Comparison of ENCODE assay signal across 31 mouse cellular contexts in genomic region chr11:96268031-96268745, GRCm38 (mm10). TPM values are rescaled to one million over a fixed set of nuclear protein-coding genes. Genes with fewer than 3 reads are reported as not detected.
DNase-seq lines count a peak whose midpoint lies in the region; ATAC-seq and TF ChIP-seq lines count a peak whose summit lies in the region.
"Had no signal": no experiment of that assay in that cellular context is flagged by ENCODE, and none has a peak within 500 bp of the region (broad histone marks: within the 10 kb centered on the region; RNA-seq: fewer than 3 reads in every experiment).

No protein-coding gene starts in this region.

- no peak for TF ChIP-seq CTCF in intestine, postnatal 0 days (IDR thresholded peaks at IDR 0.05; ENCODE audit: low read depth)
- TF ChIP-seq CTCF in midbrain, postnatal 0 days (IDR thresholded peaks at IDR 0.05), result no peak

- H3K4me1 ChIP-seq in intestine, embryonic 14.5 days (replicated peaks; ENCODE audit: control insufficient read depth, insufficient read depth, low read length), result peaks cover 19% of the 10 kb centered on the region; the same call in 1 of the 2 replicates
- no peaks in the 10 kb centered on the region; the same call in 1 of the 2 replicates for H3K4me1 ChIP-seq in intestine, postnatal 0 days (replicated peaks; ENCODE audit: control insufficient read depth, insufficient read depth, low read length)
- peaks cover 18% of the 10 kb centered on the region for H3K4me1 ChIP-seq in midbrain, embryonic 10.5 days
- no peaks in the 10 kb centered on the region for H3K4me1 ChIP-seq in midbrain, postnatal 0 days (ENCODE audit: insufficient read depth, low read length)
- peaks cover 53% of the 10 kb centered on the region for H3K4me1 ChIP-seq in neural tube, embryonic 14.5 days (ENCODE audit: control insufficient read depth, insufficient read depth, low read length)
- H3K4me1 ChIP-seq: embryonic facial prominence, embryonic 12.5 days had no signal

- H3K9me3 ChIP-seq in intestine, embryonic 14.5 days (ENCODE audit: control insufficient read depth, low read length), result no peaks in the 10 kb centered on the region
- H3K9me3 ChIP-seq in intestine, postnatal 0 days (ENCODE audit: control insufficient read depth), result no peaks in the 10 kb centered on the region
- no peaks in the 10 kb centered on the region for H3K9me3 ChIP-seq in midbrain, embryonic 10.5 days (replicated peaks)
- H3K9me3 ChIP-seq in midbrain, postnatal 0 days (ENCODE audit: low read length), result no peaks in the 10 kb centered on the region
- no peaks in the 10 kb centered on the region for H3K9me3 ChIP-seq in neural tube, embryonic 14.5 days (ENCODE audit: control insufficient read depth, low read length)
- H3K9me3 ChIP-seq: embryonic facial prominence, embryonic 12.5 days; liver, embryonic 12.5 days; midbrain, embryonic 13.5 days had no signal

- no peaks in the 10 kb centered on the region for H3K36me3 ChIP-seq in intestine, embryonic 14.5 days (ENCODE audit: control insufficient read depth, insufficient read depth, low read length)
- no peaks in the 10 kb centered on the region for H3K36me3 ChIP-seq in intestine, postnatal 0 days (ENCODE audit: control insufficient read depth, insufficient read depth)
- no peaks in the 10 kb centered on the region for H3K36me3 ChIP-seq in midbrain, embryonic 10.5 days
- H3K36me3 ChIP-seq in midbrain, postnatal 0 days (ENCODE audit: insufficient read depth, low read length), result no peaks in the 10 kb centered on the region
- H3K36me3 ChIP-seq in neural tube, embryonic 14.5 days (ENCODE audit: control insufficient read depth, insufficient read depth, low read length), result no peaks in the 10 kb centered on the region
- H3K36me3 ChIP-seq: embryonic facial prominence, embryonic 12.5 days; liver, embryonic 12.5 days; midbrain, embryonic 13.5 days had no signal

- no peak overlapping the region for H3K9ac ChIP-seq in intestine, embryonic 14.5 days (ENCODE audit: low read length)
- no peak overlapping the region for H3K9ac ChIP-seq in intestine, postnatal 0 days (ENCODE audit: low read depth, low read length)
- no peak overlapping the region for H3K9ac ChIP-seq in midbrain, postnatal 0 days (replicated peaks; ENCODE audit: low read length, poor library complexity, severe bottlenecking)
- H3K9ac ChIP-seq in neural tube, embryonic 14.5 days (replicated peaks; ENCODE audit: low read depth, low read length), result peak overlapping the region; percentile 100; the same call in 1 of the 2 replicates
- H3K9ac ChIP-seq: embryonic facial prominence, embryonic 12.5 days; liver, embryonic 12.5 days; midbrain, embryonic 13.5 days had no signal

- H3K4me3 ChIP-seq in intestine, embryonic 14.5 days (ENCODE audit: low read depth, low read length), result no peak overlapping the region; the same call in 1 of the 2 replicates
- no peak overlapping the region for H3K4me3 ChIP-seq in intestine, postnatal 0 days (ENCODE audit: low read depth, low read length)
- H3K4me3 ChIP-seq in midbrain, embryonic 10.5 days, result no peak overlapping the region
- no peak overlapping the region for H3K4me3 ChIP-seq in midbrain, postnatal 0 days (ENCODE audit: low read depth, low read length)
- H3K4me3 ChIP-seq in neural tube, embryonic 14.5 days (ENCODE audit: low read depth, low read length), result no peak overlapping the region
- H3K4me3 ChIP-seq: embryonic facial prominence, embryonic 12.5 days; gastrocnemius, adult 2 months; liver, embryonic 12.5 days; midbrain, embryonic 13.5 days had no signal

- ATAC-seq in intestine, embryonic 14.5 days (replicated peaks; ENCODE audit: low FRiP score, low TSS enrichment, low read depth), result no peak
- no peak for ATAC-seq in intestine, postnatal 0 days
- no peak for ATAC-seq in midbrain, postnatal 0 days (ENCODE audit: low FRiP score)
- no peak for ATAC-seq in neural tube, embryonic 14.5 days (ENCODE audit: low read depth)
- ATAC-seq: CD4-positive, CD25-positive, alpha-beta regulatory T cell, adult 4 months; forebrain, embryonic 14.5 days; hindbrain, postnatal 0 days; liver, embryonic 12.5 days; midbrain, embryonic 13.5 days had no signal

- peaks cover 98% of the 10 kb centered on the region for H3K27me3 ChIP-seq in intestine, embryonic 14.5 days (replicated peaks; ENCODE audit: control insufficient read depth, insufficient read depth, low read length)
- peaks cover 99% of the 10 kb centered on the region for H3K27me3 ChIP-seq in intestine, postnatal 0 days (replicated peaks; ENCODE audit: control insufficient read depth, insufficient read depth, low read length)
- H3K27me3 ChIP-seq in midbrain, embryonic 10.5 days (ENCODE audit: low read depth, poor library complexity, severe bottlenecking), result peaks cover 100% of the 10 kb centered on the region
- H3K27me3 ChIP-seq in midbrain, postnatal 0 days (ENCODE audit: insufficient read depth, low read length), result peaks cover 94% of the 10 kb centered on the region
- H3K27me3 ChIP-seq in neural tube, embryonic 14.5 days (ENCODE audit: control insufficient read depth, insufficient read depth, low read length), result no peaks in the 10 kb centered on the region

- no peak overlapping the region for H3K4me2 ChIP-seq in intestine, embryonic 14.5 days (ENCODE audit: low read length)
- no peak overlapping the region for H3K4me2 ChIP-seq in intestine, postnatal 0 days (replicated peaks; ENCODE audit: low read depth)
- no peak overlapping the region for H3K4me2 ChIP-seq in midbrain, postnatal 0 days (ENCODE audit: low read depth, low read length, poor library complexity, severe bottlenecking)
- H3K4me2 ChIP-seq in neural tube, embryonic 14.5 days (ENCODE audit: low read depth, low read length), result peak overlapping the region; percentile 100; the same call in 1 of the 2 replicates
- H3K4me2 ChIP-seq: embryonic facial prominence, embryonic 12.5 days; liver, embryonic 12.5 days; midbrain, embryonic 13.5 days had no signal

- WGBS in intestine, embryonic 14.5 days, result 28% methylated on average over 1 of the region's 1 CpGs
- 34% methylated on average over 1 of the region's 1 CpGs for WGBS in intestine, postnatal 0 days
- WGBS in midbrain, embryonic 10.5 days, result 3% methylated on average over 1 of the region's 1 CpGs
- 3% methylated on average over 1 of the region's 1 CpGs for WGBS in midbrain, postnatal 0 days
- WGBS in neural tube, embryonic 14.5 days, result 31% methylated on average over 1 of the region's 1 CpGs

- no peak overlapping the region for H3K27ac ChIP-seq in intestine, embryonic 14.5 days (ENCODE audit: low read depth)
- no peak overlapping the region for H3K27ac ChIP-seq in intestine, postnatal 0 days (ENCODE audit: low read depth, low read length)
- no peak overlapping the region for H3K27ac ChIP-seq in midbrain, embryonic 10.5 days (replicated peaks)
- no peak overlapping the region for H3K27ac ChIP-seq in midbrain, postnatal 0 days (ENCODE audit: low read depth, low read length)
- peak overlapping the region; percentile 64 for H3K27ac ChIP-seq in neural tube, embryonic 14.5 days (ENCODE audit: low read depth, low read length)
- H3K27ac ChIP-seq: embryonic facial prominence, embryonic 12.5 days; gastrocnemius, adult 2 months; hindbrain, postnatal 0 days; kidney, postnatal 0 days; liver, embryonic 12.5 days; midbrain, embryonic 13.5 days; stomach, postnatal 0 days had no signal

- peak; percentile 10 for DNase-seq in adrenal gland, postnatal 10 days
- no peak for DNase-seq in adrenal gland, adult 8-10 months
- peak; percentile 56 for DNase-seq in intestine, embryonic 14.5 days (ENCODE audit: low spot score)
- peak; percentile 34 for DNase-seq in midbrain, embryonic 10.5 days (ENCODE audit: low spot score)
- no peak for DNase-seq in midbrain, postnatal 0 days (ENCODE audit: low spot score)
- no peak for DNase-seq in liver
- DNase-seq: cerebellum, adult 9-10 months; gastrocnemius, adult 2 months; heart, postnatal 36 days; left cerebral cortex, postnatal 4 days; lung, adult 18-20 months; lung, postnatal 14 days; right cerebral cortex, postnatal 14 days had no signal

RNA-seq across cellular contexts. Expression of gene Hoxb9, which starts 3.1 kb away (rescaled TPM):
- total RNA-seq in adrenal gland, postnatal 10 days (2021), result 10 to 100 TPM; 55.7 to 73.6 TPM
- total RNA-seq in adrenal gland, adult 8-10 months (2022), result 100 to 1,000 TPM; 157 to 250 (median 226) TPM
- polyA plus RNA-seq in intestine, embryonic 14.5 days (2014; fragmentation: Nextera tagmentation; extraction: Ambion mirVana), result 1.0 and 1.1 TPM in 2 replicates
- 0.37 and 1.5 TPM in 2 replicates for polyA plus RNA-seq in intestine, postnatal 0 days (2015; fragmentation: Nextera tagmentation; extraction: Ambion mirVana)
- polyA plus RNA-seq in midbrain, embryonic 10.5 days (2016; fragmentation: Nextera tagmentation; extraction: Ambion mirVana), result not detected in 2 replicates
- not detected in 2 replicates for total RNA-seq in midbrain, postnatal 0 days (2014; rRNA removed)
- not detected in 2 replicates for polyA plus RNA-seq in midbrain, postnatal 0 days (2015; fragmentation: Nextera tagmentation; extraction: Ambion mirVana)
- polyA plus RNA-seq in neural tube, embryonic 14.5 days (2014; fragmentation: Nextera tagmentation; extraction: Ambion mirVana), result 106 and 114 TPM in 2 replicates
- total RNA-seq: heart, adult 8-10 months; heart, postnatal 36 days; hindbrain, postnatal 0 days; layer of hippocampus, adult 18-20 months; layer of hippocampus, postnatal 14 days; left cerebral cortex, postnatal 4 days; megakaryocyte progenitor cell, adult 5-6 weeks had no signal
- polyA plus RNA-seq: forebrain, embryonic 14.5 days; frontal cortex, adult 2 months; heart, embryonic 14.5 days; hindbrain, postnatal 0 days; liver, embryonic 12.5 days; midbrain, embryonic 13.5 days had no signal

RNA-seq across cellular contexts. Expression of gene Hoxb8, which starts 13.5 kb away (rescaled TPM):
- 10 to 100 TPM; 38.5 to 44.0 TPM for total RNA-seq in adrenal gland, postnatal 10 days (2021)
- total RNA-seq in adrenal gland, adult 8-10 months (2022), result 10 to 100 TPM; 50.4 to 99.8 (median 83.6) TPM
- polyA plus RNA-seq in intestine, embryonic 14.5 days (2014; fragmentation: Nextera tagmentation; extraction: Ambion mirVana), result 1.5 and 1.7 TPM in 2 replicates
- 1.0 and 1.1 TPM in 2 replicates for polyA plus RNA-seq in intestine, postnatal 0 days (2015; fragmentation: Nextera tagmentation; extraction: Ambion mirVana)
- polyA plus RNA-seq in midbrain, embryonic 10.5 days (2016; fragmentation: Nextera tagmentation; extraction: Ambion mirVana), result not detected in 2 replicates
- 3.4 TPM in 1 of 2 replicates, not detected in the other for total RNA-seq in midbrain, postnatal 0 days (2014; rRNA removed)
- polyA plus RNA-seq in midbrain, postnatal 0 days (2015; fragmentation: Nextera tagmentation; extraction: Ambion mirVana), result not detected in 2 replicates
- 78.6 and 120 TPM in 2 replicates for polyA plus RNA-seq in neural tube, embryonic 14.5 days (2014; fragmentation: Nextera tagmentation; extraction: Ambion mirVana)
- total RNA-seq: heart, adult 8-10 months; heart, postnatal 36 days; layer of hippocampus, adult 18-20 months; layer of hippocampus, postnatal 14 days; left cerebral cortex, adult 8-10 months; left cerebral cortex, postnatal 4 days; megakaryocyte progenitor cell, adult 5-6 weeks had no signal
- polyA plus RNA-seq: CD4-positive, CD25-positive, alpha-beta regulatory T cell, adult 4 months; embryonic facial prominence, embryonic 12.5 days; forebrain, embryonic 14.5 days; frontal cortex, adult 2 months; heart, embryonic 14.5 days; liver, embryonic 12.5 days; midbrain, embryonic 13.5 days; thymus, postnatal 0 days had no signal

RNA-seq across cellular contexts. Expression of gene Hoxb7, which starts 18.2 kb away (rescaled TPM):
- 10 to 100 TPM; 27.3 to 27.7 TPM for total RNA-seq in adrenal gland, postnatal 10 days (2021)
- total RNA-seq in adrenal gland, adult 8-10 months (2022), result 10 to 100 TPM; 44.6 to 62.9 (median 53.0) TPM
- 11.7 and 13.2 TPM in 2 replicates for polyA plus RNA-seq in intestine, embryonic 14.5 days (2014; fragmentation: Nextera tagmentation; extraction: Ambion mirVana)
- 7.6 and 8.5 TPM in 2 replicates for polyA plus RNA-seq in intestine, postnatal 0 days (2015; fragmentation: Nextera tagmentation; extraction: Ambion mirVana)
- polyA plus RNA-seq in midbrain, embryonic 10.5 days (2016; fragmentation: Nextera tagmentation; extraction: Ambion mirVana), result not detected in 2 replicates
- 0.19 TPM in 1 of 2 replicates, not detected in the other for total RNA-seq in midbrain, postnatal 0 days (2014; rRNA removed)
- not detected in 2 replicates for polyA plus RNA-seq in midbrain, postnatal 0 days (2015; fragmentation: Nextera tagmentation; extraction: Ambion mirVana)
- 120 and 133 TPM in 2 replicates for polyA plus RNA-seq in neural tube, embryonic 14.5 days (2014; fragmentation: Nextera tagmentation; extraction: Ambion mirVana)
- total RNA-seq: heart, adult 8-10 months; heart, postnatal 36 days; layer of hippocampus, adult 18-20 months; layer of hippocampus, postnatal 14 days; left cerebral cortex, adult 8-10 months; left cerebral cortex, postnatal 4 days; megakaryocyte progenitor cell, adult 5-6 weeks had no signal
- polyA plus RNA-seq: CD4-positive, CD25-positive, alpha-beta regulatory T cell, adult 4 months; embryonic facial prominence, embryonic 12.5 days; forebrain, embryonic 14.5 days; frontal cortex, adult 2 months; heart, embryonic 14.5 days; midbrain, embryonic 13.5 days; thymus, postnatal 0 days had no signal

RNA-seq across cellular contexts. Expression of gene Hoxb6, which starts 24.1 kb away (rescaled TPM):
- total RNA-seq in adrenal gland, postnatal 10 days (2021), result 10 to 100 TPM; 23.6 to 29.8 TPM
- total RNA-seq in adrenal gland, adult 8-10 months (2022), result 10 to 100 TPM; 56.4 to 77.8 (median 59.5) TPM
- 18.1 and 24.1 TPM in 2 replicates for polyA plus RNA-seq in intestine, embryonic 14.5 days (2014; fragmentation: Nextera tagmentation; extraction: Ambion mirVana)
- polyA plus RNA-seq in intestine, postnatal 0 days (2015; fragmentation: Nextera tagmentation; extraction: Ambion mirVana), result 5.7 and 6.4 TPM in 2 replicates
- not detected in 2 replicates for polyA plus RNA-seq in midbrain, embryonic 10.5 days (2016; fragmentation: Nextera tagmentation; extraction: Ambion mirVana)
- total RNA-seq in midbrain, postnatal 0 days (2014; rRNA removed), result 0.22 TPM in 1 of 2 replicates, not detected in the other
- polyA plus RNA-seq in midbrain, postnatal 0 days (2015; fragmentation: Nextera tagmentation; extraction: Ambion mirVana), result not detected in 2 replicates
- 138 and 141 TPM in 2 replicates for polyA plus RNA-seq in neural tube, embryonic 14.5 days (2014; fragmentation: Nextera tagmentation; extraction: Ambion mirVana)
- total RNA-seq: heart, adult 8-10 months; heart, postnatal 36 days; layer of hippocampus, adult 18-20 months; layer of hippocampus, postnatal 14 days; left cerebral cortex, adult 8-10 months; left cerebral cortex, postnatal 4 days; megakaryocyte progenitor cell, adult 5-6 weeks had no signal
- polyA plus RNA-seq: CD4-positive, CD25-positive, alpha-beta regulatory T cell, adult 4 months; embryonic facial prominence, embryonic 12.5 days; forebrain, embryonic 14.5 days; frontal cortex, adult 2 months; heart, embryonic 14.5 days; midbrain, embryonic 13.5 days had no signal

RNA-seq across cellular contexts. Expression of gene Hoxb5, which starts 34.9 kb away (rescaled TPM):
- 10 to 100 TPM; 12.1 to 17.1 TPM for total RNA-seq in adrenal gland, postnatal 10 days (2021)
- total RNA-seq in adrenal gland, adult 8-10 months (2022), result 10 to 100 TPM; 25.2 to 38.3 (median 26.7) TPM
- polyA plus RNA-seq in intestine, embryonic 14.5 days (2014; fragmentation: Nextera tagmentation; extraction: Ambion mirVana), result 49.6 and 51.6 TPM in 2 replicates
- polyA plus RNA-seq in intestine, postnatal 0 days (2015; fragmentation: Nextera tagmentation; extraction: Ambion mirVana), result 14.7 and 15.8 TPM in 2 replicates
- polyA plus RNA-seq in midbrain, embryonic 10.5 days (2016; fragmentation: Nextera tagmentation; extraction: Ambion mirVana), result not detected in 2 replicates
- 1.5 TPM in 1 of 2 replicates, not detected in the other for total RNA-seq in midbrain, postnatal 0 days (2014; rRNA removed)
- polyA plus RNA-seq in midbrain, postnatal 0 days (2015; fragmentation: Nextera tagmentation; extraction: Ambion mirVana), result not detected in 2 replicates
- 49.1 and 52.4 TPM in 2 replicates for polyA plus RNA-seq in neural tube, embryonic 14.5 days (2014; fragmentation: Nextera tagmentation; extraction: Ambion mirVana)
- total RNA-seq: layer of hippocampus, adult 18-20 months; layer of hippocampus, postnatal 14 days; left cerebral cortex, adult 8-10 months; left cerebral cortex, postnatal 4 days had no signal
- polyA plus RNA-seq: CD4-positive, CD25-positive, alpha-beta regulatory T cell, adult 4 months; forebrain, embryonic 14.5 days; frontal cortex, adult 2 months had no signal

Comparison
In these comparisons a context has a peak if more than half of its experiments do, and no peak if none do; other contexts are left out.
1. DNase-seq: peak in adrenal gland, postnatal 10 days (single experiment), intestine, embryonic 14.5 days (single experiment) and midbrain, embryonic 10.5 days (single experiment); none in adrenal gland, adult 8-10 months (single experiment), midbrain, postnatal 0 days (single experiment) and liver (single experiment).
2. RNA of gene Hoxb9, which starts 3.1 kb away (polyA plus RNA-seq): 106 to 114 TPM in neural tube, embryonic 14.5 days; 0.37 to 1.5 TPM in intestine, postnatal 0 days, 1.0 to 1.1 TPM in intestine, embryonic 14.5 days, not detected in midbrain, embryonic 10.5 days and not detected in midbrain, postnatal 0 days; every median in the first group is over 10 times any median in the second.
3. RNA of gene Hoxb8, which starts 13.5 kb away (polyA plus RNA-seq): 78.6 to 120 TPM in neural tube, embryonic 14.5 days; 1.5 to 1.7 TPM in intestine, embryonic 14.5 days, 1.0 to 1.1 TPM in intestine, postnatal 0 days, not detected in midbrain, embryonic 10.5 days and not detected in midbrain, postnatal 0 days; every median in the first group is over 10 times any median in the second.